Mouse (Mus musculus) forebrain, embryonic 10.5 days (tissue): Measurements from ENCODE around the gene Lamb3. TPM values are rescaled to one million over a fixed set of nuclear protein-coding genes. Genes with fewer than 3 reads are reported as not detected.

Source experiments
- DNase-seq: peaks from one replicate; pipeline ENCODE4 v3.0.0-alpha.2; 2017; ENCODE audit warnings: low spot score; ENCODE audit errors: extremely low spot score
- H3K27ac ChIP-seq: fragments of 300-500 bp; sonication (generic); 2 replicates; pipeline ENCODE4 v1.5.1; 2016; ENCODE audit warnings: mild to moderate bottlenecking
- H3K27me3 ChIP-seq: fragments of 300-500 bp; sonication (generic); 2 replicates; pipeline ENCODE4 v1.6.1; 2016; ENCODE audit warnings: mild to moderate bottlenecking; ENCODE audit not compliant: poor library complexity, severe bottlenecking
- H3K36me3 ChIP-seq: fragments of 300-500 bp; sonication (generic); replicated peaks from 2 replicates; pipeline ENCODE4 v1.6.1; 2016; ENCODE audit warnings: mild to moderate bottlenecking, moderate library complexity
- H3K4me1 ChIP-seq: fragments of 300-500 bp; sonication (generic); 2 replicates; pipeline ENCODE4 v1.6.1; 2016
- H3K4me3 ChIP-seq: fragments of 300-500 bp; sonication (generic); 2 replicates; pipeline ENCODE4 v1.5.1; 2016; ENCODE audit warnings: mild to moderate bottlenecking, moderate library complexity
- H3K9me3 ChIP-seq: fragments of 300-500 bp; sonication (generic); 2 replicates; pipeline ENCODE4 v1.6.1; 2016; ENCODE audit warnings: mild to moderate bottlenecking, moderate library complexity
- WGBS: fragments of 180-500 bp; shearing (Covaris S2); methylation state at CpG from one replicate; pipeline ENCODE4 v1.1.7; 2016; 5-methylcytosine and 5-hydroxymethylcytosine counted together
- polyA plus RNA-seq: library from polyadenylated mRNA; unstranded; fragments of >200 nt; fragmentation: Nextera tagmentation; extraction: Ambion mirVana; gene quantifications from 2 replicates; pipeline ENCODE4 v1.2.1, GENCODE M21; 2016

Gene Lamb3
- polyA plus RNA-seq, 1 experiment from 2014 or later: 0.14 TPM

GRCm38 (mm10) chr1:193189151-193189621, 18.3 kb upstream of the Lamb3 start:
- peak overlapping the region; percentile 68 for H3K27ac ChIP-seq
- no peaks in the 10 kb centered on the region for H3K9me3 ChIP-seq
- no peak for DNase-seq
- 46% methylated on average over 9 of the region's 9 CpGs for WGBS
- H3K27me3 ChIP-seq: peaks cover 4% of the 10 kb centered on the region; the same call in 1 of the 2 replicates
- peaks cover 19% of the 10 kb centered on the region for H3K4me1 ChIP-seq
- no peak overlapping the region for H3K4me3 ChIP-seq
- no peaks in the 10 kb centered on the region for H3K36me3 ChIP-seq

GRCm38 (mm10) chr1:193189771-193190170, 17.7 kb upstream of the Lamb3 start:
- H3K27ac ChIP-seq: peak overlapping the region; percentile 68
- DNase-seq: no peak

GRCm38 (mm10) chr1:193191675-193192283, 15.7 kb upstream of the Lamb3 start:
- Histone ChIP-seq H3K4me1 (peaks cover 19% of the 10 kb centered on the region), H3K4me3 (no peak overlapping the region), H3K9me3 (no peaks in the 10 kb centered on the region), H3K27me3 (no peaks in the 10 kb centered on the region), H3K36me3 (no peaks in the 10 kb centered on the region), H3K27ac (no peak overlapping the region)
- no peak for DNase-seq
- 91% methylated on average over 7 of the region's 7 CpGs for WGBS

More at GRCm38 (mm10) chr1:193189771-193190170, 17.7 kb upstream of the Lamb3 start:
- Histone ChIP-seq H3K4me1 (peaks cover 19% of the 10 kb centered on the region), H3K9me3 (no peaks in the 10 kb centered on the region), H3K4me3 (no peak overlapping the region), H3K27me3 (peaks cover under 1% of the 10 kb centered on the region; the same call in 1 of the 2 replicates), H3K36me3 (no peaks in the 10 kb centered on the region)
- WGBS: 61% methylated on average over 3 of the region's 3 CpGs

- WGBS: 89% methylated on average over 3 of the region's 3 CpGs
- Histone ChIP-seq H3K4me3 (no peak overlapping the region), H3K27me3 (no peaks in the 10 kb centered on the region), H3K4me1 (peaks cover 10% of the 10 kb centered on the region), H3K27ac (no peak overlapping the region), H3K36me3 (no peaks in the 10 kb centered on the region), H3K9me3 (no peaks in the 10 kb centered on the region)
- DNase-seq: no peak
Measured at GRCm38 (mm10) chr1:193194416-193195140, 12.9 kb upstream of the Lamb3 start.

- no peaks in the 10 kb centered on the region for H3K36me3 ChIP-seq
- H3K9me3 ChIP-seq: no peaks in the 10 kb centered on the region
- H3K27me3 ChIP-seq: no peaks in the 10 kb centered on the region
- peaks cover 3% of the 10 kb centered on the region for H3K4me1 ChIP-seq
- DNase-seq: no peak
- H3K4me3 ChIP-seq: no peak overlapping the region
- H3K27ac ChIP-seq: no peak overlapping the region
- WGBS: 76% methylated on average over 3 of the region's 3 CpGs
Measured at GRCm38 (mm10) chr1:193195169-193195810, 12.2 kb upstream of the Lamb3 start.

- no peaks in the 10 kb centered on the region for H3K4me1 ChIP-seq
- H3K27me3 ChIP-seq: no peaks in the 10 kb centered on the region
- no peaks in the 10 kb centered on the region for H3K36me3 ChIP-seq
- no peak overlapping the region for H3K4me3 ChIP-seq
- H3K9me3 ChIP-seq: no peaks in the 10 kb centered on the region
- WGBS: 93% methylated on average over 18 of the region's 18 CpGs
- H3K27ac ChIP-seq: no peak overlapping the region
- no peak for DNase-seq
Measured at GRCm38 (mm10) chr1:193197494-193198205, 9.8 kb upstream of the Lamb3 start.

- Histone ChIP-seq H3K27ac (no peak overlapping the region), H3K9me3 (no peaks in the 10 kb centered on the region), H3K36me3 (no peaks in the 10 kb centered on the region), H3K4me1 (no peaks in the 10 kb centered on the region), H3K27me3 (no peaks in the 10 kb centered on the region), H3K4me3 (no peak overlapping the region)
- WGBS: 91% methylated on average over 2 of the region's 2 CpGs
- no peak for DNase-seq
Measured at GRCm38 (mm10) chr1:193198312-193198711, 9.2 kb upstream of the Lamb3 start.

- Histone ChIP-seq H3K27me3 (no peaks in the 10 kb centered on the region), H3K4me1 (no peaks in the 10 kb centered on the region), H3K27ac (no peak overlapping the region), H3K36me3 (no peaks in the 10 kb centered on the region), H3K9me3 (no peaks in the 10 kb centered on the region), H3K4me3 (no peak overlapping the region)
- 82% methylated on average over 8 of the region's 8 CpGs for WGBS
- no peak for DNase-seq
Measured at GRCm38 (mm10) chr1:193200640-193201382, 6.7 kb upstream of the Lamb3 start.

- H3K4me3 ChIP-seq: no peak within 1 kb of the TSS
- WGBS: 70% methylated on average over 5 of the region's 5 CpGs
- no peaks in the 10 kb centered on the region for H3K36me3 ChIP-seq
- H3K4me1 ChIP-seq: no peaks in the 10 kb centered on the region
- H3K27ac ChIP-seq: no peak within 1 kb of the TSS
- H3K9me3 ChIP-seq: no peaks in the 10 kb centered on the region
- DNase-seq: no peak
- H3K27me3 ChIP-seq: no peaks in the 10 kb centered on the region
Measured at GRCm38 (mm10) chr1:193201383-193201778, 6.1 kb upstream of the Lamb3 start, which contains the start of gene Traf3ip3. Gene Traf3ip3, minus strand, starts transcription at chr1:193201703.

GRCm38 (mm10) chr1:193203821-193204220, 3.7 kb upstream of the Lamb3 start:
- H3K27me3 ChIP-seq: no peaks in the 10 kb centered on the region
- no peaks in the 10 kb centered on the region for H3K9me3 ChIP-seq
- no peak overlapping the region for H3K4me3 ChIP-seq
- WGBS: 83% methylated on average over 2 of the region's 2 CpGs
- H3K36me3 ChIP-seq: no peaks in the 10 kb centered on the region
- no peak for DNase-seq
- no peaks in the 10 kb centered on the region for H3K4me1 ChIP-seq
- H3K27ac ChIP-seq: no peak overlapping the region

- H3K4me1 ChIP-seq: no peaks in the 10 kb centered on the region
- DNase-seq: no peak
- no peaks in the 10 kb centered on the region for H3K9me3 ChIP-seq
- no peak overlapping the region for H3K27ac ChIP-seq
- H3K27me3 ChIP-seq: no peaks in the 10 kb centered on the region
- no peaks in the 10 kb centered on the region for H3K36me3 ChIP-seq
- WGBS: 90% methylated on average over 2 of the region's 2 CpGs
- H3K4me3 ChIP-seq: no peak overlapping the region
Measured at GRCm38 (mm10) chr1:193205431-193205830, 2.1 kb upstream of the Lamb3 start.

GRCm38 (mm10) chr1:193208178-193208577, 679 bp downstream of the Lamb3 start:
- Histone ChIP-seq H3K9me3 (no peaks in the 10 kb centered on the region), H3K36me3 (no peaks in the 10 kb centered on the region), H3K27ac (no peak overlapping the region), H3K27me3 (no peaks in the 10 kb centered on the region), H3K4me1 (no peaks in the 10 kb centered on the region), H3K4me3 (no peak overlapping the region)
- no peak for DNase-seq
- 42% methylated on average over 2 of the region's 2 CpGs for WGBS
